Mouse (Mus musculus) thymus, postnatal 10 days (tissue): ENCODE measurements at regions not wholly inside any gene's neighbourhood (a gene's known extent, or its start where the extent isn't known, plus 50 kb on each side); places are given as distances from the start of the nearest gene placed in this dataset.
A peak's percentile ranks its signal among the peaks of the same experiment; 100 is the strongest.

ENCODE experiments used
- DNase-seq, 2 experiments: peaks; one replicate each; pipeline ENCODE4 v3.0.0; 2021; ENCODE audit warnings: low spot score in 2 of 2

DNA sequence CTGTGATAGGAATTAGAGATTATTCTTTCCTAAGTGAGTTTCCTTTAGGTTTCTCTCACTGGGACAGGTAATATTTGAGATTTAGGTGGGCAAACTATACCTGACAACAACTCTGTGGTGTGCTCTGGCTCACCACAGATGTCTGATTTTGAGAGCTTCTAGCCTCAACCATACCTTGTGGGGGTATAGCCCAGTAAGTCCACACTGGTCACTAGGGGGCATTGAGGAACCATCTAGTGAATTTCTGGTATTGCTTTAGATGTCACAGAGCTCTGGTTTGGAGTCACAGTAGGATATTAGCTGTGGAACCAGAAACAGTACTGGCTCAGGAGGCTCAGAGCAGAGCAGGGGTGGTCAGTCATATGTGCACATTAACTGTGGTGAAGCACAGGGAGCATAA, 91.5 kb upstream of the 2210010C04Rik start:
- DNase-seq, result no peak

DNA sequence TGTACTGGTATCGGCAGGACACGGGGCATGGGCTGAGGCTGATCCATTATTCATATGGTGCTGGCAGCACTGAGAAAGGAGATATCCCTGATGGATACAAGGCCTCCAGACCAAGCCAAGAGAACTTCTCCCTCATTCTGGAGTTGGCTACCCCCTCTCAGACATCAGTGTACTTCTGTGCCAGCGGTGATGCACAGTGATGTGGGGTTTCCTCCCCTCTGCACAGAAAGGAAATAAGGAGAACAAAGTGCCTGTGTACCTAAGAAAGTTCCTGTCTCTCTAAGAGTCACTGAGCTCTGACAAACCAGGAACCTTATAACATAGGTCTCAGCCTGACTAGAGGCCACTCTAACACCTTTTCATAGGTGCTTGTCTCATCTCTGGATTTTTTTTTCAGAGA, 86.3 kb upstream of the 2210010C04Rik start:
- peak in 1 of 2 experiments; percentile 35 for DNase-seq

DNA sequence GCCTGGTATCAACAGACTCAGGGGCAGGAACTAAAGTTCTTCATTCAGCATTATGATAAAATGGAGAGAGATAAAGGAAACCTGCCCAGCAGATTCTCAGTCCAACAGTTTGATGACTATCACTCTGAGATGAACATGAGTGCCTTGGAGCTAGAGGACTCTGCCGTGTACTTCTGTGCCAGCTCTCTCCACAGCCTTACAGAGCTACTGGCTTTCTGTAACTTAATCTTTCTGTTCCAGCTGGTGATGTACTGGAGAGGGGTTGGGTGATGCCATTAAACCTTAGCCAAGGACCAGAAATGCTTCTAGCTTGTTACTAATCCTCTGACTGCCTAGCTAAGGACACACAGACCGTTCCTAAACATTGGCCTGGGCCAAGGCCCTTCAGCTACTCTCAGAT, 83.9 kb upstream of the 2210010C04Rik start:
- DNase-seq, result no peak

- peak; percentile 82 to 94 for DNase-seq
Observed at GRCm38 (mm10) chr6:41118201-41118976, 83.1 kb upstream of the 2210010C04Rik start.

- DNase-seq, result no peak
Observed at GRCm38 (mm10) chr6:41113943-41114342, 78.6 kb upstream of the 2210010C04Rik start.

- DNase-seq, result peak; percentile 78 to 91
Observed at GRCm38 (mm10) chr6:41112861-41113610, 77.7 kb upstream of the 2210010C04Rik start.

DNA sequence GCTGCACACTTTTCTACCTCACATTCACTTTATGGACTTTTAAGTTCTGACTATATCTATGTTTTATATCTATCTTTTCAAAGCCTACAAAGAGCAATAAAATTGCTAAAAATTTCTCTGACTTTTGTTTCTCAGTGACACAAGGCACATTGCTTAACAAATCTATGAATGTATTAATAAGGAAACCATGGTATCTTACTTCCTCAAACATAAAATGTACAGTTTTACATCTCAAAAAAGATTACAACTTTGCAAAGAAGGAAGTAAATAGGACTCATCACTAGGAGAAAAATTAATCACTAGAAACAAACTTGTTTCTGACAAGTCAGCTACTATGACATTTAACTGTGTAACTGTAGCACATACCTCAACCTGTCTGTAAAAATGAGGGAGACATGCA, 76.5 kb upstream of the 2210010C04Rik start:
- DNase-seq, result no peak

DNA sequence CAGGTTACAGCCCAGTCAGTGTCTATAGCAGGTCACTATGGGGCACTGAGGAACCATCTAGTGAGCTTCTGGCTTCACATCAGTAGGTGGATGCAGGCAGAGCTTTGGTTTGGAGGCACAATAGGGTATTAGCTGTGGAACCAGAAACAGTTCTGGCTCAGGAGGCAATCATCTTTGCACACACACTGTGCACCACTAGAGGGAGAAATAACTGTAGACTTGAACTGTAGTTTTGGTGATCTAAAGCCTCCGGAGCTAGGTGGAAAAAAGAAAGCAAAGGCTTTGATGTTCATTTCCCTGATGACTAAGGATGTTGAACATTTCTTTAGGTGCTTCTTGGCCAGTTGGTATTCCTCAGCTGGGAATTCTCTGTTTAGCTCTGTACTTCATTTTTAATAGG, 73.6 kb upstream of the 2210010C04Rik start:
- DNase-seq, result peak; percentile 24 to 37

DNA sequence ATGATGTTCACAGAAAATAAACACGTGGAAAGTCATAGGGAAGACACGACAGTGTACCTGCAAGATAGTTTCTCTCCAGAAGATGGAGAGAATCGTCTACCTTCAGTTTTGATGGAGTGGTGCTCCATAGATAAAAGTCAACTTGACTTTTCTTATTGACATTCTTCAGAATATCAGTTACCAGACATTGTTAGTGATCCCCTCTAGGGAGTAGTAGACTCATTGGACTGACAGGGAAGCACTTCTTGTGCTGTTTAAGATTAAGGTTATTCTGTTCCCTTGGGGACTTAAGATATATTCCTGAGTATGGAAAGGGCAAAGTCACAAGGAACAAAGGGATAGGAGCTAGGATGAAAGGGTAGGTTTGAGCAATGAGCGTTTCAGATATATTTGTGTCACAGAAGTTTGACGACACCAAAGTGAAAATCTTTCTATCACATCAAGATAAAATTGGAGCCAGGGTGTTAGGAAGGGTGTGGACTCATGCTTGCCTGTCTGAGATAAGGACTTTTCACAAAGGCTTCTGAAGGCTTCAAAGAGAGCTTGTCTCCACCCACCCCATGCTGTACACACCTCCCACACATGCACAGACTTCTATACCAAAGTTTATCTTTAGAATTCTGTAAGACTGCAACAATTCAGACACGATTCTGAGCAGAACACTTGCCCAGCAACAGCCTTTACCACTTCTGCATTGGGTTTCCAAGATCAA, 68.5 kb upstream of the 2210010C04Rik start:
- DNase-seq, result no peak

DNA sequence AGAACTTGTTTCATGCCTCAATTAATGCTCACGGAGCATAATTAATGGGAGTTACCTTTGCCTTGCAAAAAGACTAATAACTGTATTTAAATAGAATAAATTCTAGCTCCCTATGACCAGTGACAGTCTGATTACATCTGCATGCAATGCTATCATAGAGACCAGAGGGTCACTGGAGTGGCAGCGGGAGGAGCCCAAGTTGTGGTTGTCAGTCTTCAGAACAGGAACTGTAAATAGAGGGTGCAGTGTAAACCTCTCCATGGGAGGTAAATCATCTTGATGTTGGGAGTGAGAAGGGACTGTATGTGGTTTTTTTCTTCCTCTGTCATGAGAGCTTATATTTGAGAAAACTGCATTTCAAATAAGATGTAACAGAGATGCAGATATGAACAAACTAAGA, 66.7 kb upstream of the 2210010C04Rik start:
- no peak for DNase-seq

- no peak for DNase-seq
Observed at GRCm38 (mm10) chr6:41100258-41100657, 64.9 kb upstream of the 2210010C04Rik start.

DNA sequence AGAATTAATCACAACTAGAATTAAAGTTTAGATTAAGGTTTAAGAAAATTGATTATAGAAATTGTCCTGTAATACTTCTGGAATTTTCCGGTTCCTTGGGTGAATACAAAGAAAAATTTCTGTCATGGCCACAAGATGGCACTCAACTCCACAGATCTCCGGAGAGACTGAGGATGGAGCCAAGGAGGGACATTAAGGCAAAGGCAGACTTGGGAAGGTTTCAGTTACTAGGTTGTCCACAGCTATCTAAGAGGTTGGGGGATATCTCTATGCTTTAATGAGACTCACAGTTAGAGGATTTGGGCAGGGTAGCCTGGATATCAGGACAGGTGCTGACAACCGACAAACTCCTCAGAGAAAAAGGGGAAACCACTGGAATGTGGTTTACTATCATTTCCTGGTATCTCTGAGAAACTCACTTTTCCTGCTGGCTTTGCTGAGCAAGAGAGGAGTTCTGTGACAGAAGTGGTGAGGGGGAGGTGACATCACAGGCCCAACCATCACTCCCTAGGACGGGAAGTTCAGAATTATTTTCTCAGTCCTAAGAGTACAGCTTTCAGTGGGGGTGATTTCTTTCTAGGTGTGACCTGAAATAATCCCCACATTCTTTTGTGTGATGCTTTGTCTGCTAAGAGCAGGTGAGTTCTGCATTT, 56.0 kb upstream of the 2210010C04Rik start:
- DNase-seq, result peak in 1 of 2 experiments; percentile 11
